Mouse (Mus musculus) thymus, postnatal 4 days (tissue): Measurements from ENCODE around the gene Slc25a12.

ENCODE experiments used
- DNase-seq: peaks from one replicate; pipeline ENCODE4 v3.0.0; 2021

Gene Slc25a12

DNA sequence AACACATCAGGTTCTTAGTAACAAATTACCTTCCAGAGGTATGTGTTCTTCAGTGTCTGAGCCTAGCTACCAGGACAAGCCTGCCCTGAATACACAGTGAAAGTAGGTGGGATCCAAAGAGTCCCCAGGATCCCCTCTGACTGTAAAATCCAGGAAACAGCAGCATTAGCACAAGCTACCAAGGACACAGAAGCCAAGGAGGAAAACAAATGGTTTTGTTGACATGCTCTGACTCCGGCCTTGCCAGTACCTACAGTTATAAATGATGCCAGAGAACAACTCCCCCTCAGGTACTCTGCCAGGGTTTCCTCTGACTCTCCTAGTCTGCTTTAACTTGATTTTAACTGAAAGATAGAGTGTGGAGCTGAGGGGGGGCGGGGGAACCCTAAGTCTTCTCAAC lies 18.0 kb downstream of the Slc25a12 start:
- DNase-seq: no peak

DNA sequence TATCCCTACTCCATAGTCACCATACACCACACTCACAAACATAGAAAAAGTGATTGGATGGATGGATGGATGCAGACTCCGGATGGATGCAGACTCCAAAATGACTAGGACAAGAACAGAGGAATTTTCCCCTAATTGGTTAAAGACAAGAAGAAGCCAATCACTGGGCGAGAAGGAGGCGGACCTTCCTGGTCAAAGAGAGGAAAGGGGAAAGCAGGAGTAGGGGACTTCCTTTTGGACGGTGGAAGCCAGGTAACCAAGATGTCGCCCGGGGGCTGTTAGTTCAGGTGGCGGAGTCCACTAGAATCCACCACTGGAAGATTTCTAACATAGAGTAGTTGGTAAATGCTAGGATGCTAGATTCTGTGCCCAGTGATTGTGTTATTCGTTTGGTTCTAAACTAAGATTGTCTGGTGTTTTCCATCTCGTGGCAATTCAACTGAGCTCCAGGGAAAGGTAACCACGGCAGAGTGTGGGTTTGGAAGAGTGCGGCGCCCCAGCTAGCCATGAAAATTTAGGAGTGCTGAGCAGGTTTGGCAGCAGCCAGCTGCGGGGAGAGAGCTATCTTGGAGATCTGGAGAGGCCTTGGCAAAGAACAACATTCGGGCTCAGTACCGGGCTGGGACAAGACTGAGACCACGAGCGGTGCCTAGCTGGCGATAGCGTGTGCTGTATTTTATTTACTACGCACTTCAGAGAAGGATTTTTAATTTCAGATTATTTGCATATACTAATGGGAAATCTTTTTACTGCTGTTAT lies 19.6 kb downstream of the Slc25a12 start:
- no peak for DNase-seq

DNA sequence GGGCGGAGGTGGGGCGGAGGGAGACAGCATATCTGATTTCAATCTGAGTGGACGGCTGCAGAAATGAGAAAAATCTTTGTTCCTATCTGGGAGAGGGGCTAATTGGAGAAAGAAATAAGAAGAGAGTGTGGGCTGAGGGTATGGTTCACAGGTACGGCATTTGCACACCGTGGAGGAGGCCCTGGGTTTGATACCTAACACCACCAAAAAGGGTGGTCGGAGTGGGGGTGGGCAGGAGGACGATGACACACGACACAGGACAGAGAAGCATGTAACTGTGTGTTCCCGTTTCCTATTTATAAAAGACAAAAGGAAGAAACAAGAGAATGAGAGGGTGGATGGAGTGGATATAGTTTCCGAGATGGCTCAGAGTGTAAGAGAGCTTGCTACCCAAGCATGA lies 20.4 kb downstream of the Slc25a12 start:
- DNase-seq: no peak

DNA sequence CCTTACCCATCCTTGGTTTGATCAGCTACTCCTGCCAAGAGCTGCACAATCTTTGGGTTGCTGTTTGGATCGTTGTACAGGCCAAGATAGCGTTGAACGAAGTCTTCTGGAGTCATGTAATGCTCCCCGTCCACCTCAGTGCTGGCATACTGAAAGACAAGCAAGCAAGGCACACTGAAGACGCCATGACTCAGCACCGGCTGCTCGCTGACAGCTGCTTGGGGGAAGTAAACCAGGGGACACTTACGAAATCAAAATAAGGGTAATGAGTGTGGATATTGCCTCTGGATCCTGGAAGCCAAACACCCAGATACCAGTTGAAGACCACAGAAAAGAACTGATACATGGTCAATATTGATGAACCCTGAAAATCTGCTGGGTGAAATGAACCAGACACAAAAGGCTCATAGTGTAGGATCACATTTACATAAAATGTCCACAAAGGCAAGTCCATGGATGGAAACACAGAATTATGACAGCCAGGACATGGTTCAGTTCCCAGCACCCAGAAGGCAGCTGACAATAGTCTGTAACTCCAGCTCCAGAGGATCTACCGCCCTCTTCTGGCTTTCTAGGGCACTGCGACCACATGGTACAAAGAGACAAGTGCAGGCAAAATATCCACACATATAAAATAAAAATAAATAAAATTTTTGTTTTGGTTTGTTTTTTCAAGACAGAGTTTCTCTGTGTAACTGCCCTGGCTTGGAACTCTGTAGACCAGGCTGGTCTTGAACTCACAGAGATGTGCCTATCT lies 23.5 kb downstream of the Slc25a12 start:
- no peak for DNase-seq

DNA sequence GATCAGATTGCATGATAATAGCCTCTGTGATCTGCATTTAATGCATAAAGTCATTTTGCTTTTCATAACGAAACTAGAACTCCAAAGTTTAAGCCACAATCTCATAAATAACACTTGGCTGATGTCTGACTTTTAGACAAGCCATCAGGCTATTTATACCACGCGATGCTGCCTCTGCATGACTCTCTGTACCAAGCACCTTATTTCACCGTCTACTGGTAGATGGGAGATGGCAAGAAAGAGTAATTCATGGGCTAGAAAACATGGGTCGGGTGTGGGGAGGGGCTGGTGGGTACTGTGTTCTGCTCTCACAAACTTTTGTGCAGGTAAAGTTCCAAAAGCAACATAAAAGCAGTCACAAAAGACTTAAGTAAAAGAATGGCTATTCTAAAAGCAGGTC lies 27.4 kb downstream of the Slc25a12 start:
- no peak for DNase-seq

DNA sequence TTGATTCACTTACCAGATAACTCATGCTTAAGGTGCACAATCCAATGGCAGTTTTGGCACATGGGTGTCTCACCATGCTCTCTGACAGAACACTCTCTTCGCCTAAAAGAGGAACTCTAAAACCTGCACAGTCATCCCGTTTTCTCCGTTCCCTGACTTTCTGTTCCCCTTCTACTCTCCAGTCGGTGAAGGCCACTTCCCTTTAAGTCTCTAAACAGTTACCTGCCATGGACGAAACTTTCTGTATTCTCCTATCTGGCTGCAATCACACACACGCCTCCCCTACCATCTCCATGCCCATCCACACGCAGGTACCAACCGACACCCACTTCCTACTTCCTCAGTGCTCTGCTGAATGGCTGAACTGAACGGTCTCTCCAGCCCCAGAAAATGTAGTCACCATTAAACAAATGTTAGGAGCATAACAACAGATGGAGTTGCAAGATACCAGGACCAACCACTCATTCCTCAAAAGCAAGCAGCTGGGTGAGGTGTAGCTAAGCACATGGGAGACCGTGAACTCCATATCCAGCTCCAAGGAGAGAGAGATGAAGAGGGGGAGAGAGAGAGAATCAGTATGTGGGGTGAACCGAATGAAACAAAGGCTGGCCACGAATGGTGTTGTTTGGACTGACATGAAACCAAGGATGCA lies 29.3 kb downstream of the Slc25a12 start:
- DNase-seq: no peak

DNA sequence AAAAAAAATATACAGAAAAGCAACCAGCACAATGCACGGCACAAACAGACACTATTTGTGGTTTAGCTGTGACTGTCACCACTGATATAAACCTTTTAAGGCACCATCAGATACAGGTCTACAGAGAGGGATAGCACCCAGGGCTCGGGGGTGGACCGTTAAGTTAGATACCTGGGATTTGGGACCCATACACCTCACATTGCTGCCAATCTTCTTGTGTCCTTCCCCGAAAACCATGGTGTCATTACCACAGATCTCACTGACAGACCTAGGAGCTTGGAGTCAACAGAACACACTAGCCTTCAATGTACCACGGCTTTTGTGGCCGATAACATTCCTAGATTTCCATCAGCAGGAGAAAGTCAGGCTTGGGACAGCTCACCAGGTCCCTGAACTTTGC lies 30.9 kb downstream of the Slc25a12 start:
- no peak for DNase-seq

DNA sequence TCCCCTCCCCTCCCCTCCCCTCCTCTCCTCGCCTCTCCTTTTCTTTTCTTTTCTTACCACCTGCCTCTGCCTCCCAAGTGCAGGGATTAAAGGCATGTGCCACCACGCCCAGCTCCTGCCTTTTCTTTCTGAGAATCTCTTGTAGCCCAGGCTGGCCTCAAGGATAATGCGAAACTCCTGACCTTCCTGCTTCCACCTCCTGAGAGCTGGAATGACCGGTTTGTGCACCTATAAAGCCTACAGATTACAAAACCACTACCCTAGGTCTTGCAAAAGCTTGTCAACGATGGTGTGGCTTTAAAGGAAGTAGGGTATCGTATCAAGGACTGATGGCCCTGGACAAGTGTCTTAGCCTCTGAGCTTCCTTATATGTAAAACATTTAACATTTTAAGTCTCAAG lies 31.3 kb downstream of the Slc25a12 start:
- no peak for DNase-seq

DNA sequence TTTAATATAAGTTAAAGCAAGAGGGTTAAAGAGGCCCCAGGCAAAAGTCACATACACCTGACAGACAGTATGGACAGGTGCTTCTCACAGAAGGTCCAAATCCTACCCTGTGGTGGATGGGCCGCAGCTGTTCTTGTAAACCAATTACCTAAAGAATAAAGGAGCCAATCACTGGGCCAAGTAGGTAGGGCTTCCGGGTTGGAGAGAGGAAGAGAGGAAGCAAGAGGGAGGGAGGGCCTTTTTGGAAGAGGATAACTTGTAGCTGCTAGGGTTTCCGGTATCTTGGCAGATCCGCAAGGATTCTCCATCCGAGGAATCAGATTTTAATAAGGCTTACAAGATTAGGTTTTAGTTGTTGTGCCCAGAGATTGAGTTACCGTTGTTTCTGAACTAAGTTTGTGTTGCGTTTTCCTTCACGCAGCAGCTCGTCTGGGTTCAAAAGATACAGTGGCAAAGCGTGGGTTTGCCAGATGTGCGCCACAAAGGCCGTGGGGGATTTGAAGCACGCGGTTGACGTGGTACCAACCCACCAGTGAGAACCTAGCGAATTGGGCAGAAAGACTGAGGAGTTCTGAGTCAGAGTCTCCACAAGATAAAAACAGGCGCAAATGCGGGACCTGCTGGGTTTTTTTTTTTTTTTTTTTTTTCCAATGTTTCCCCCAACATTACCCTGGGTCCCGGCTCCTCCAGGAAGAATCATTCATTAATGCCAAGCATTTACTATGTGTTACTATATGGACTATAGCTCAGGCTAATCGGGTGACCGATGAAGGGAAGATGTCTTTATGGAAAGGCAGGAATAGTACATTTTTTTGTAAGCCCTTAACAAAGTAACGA lies 33.3 kb downstream of the Slc25a12 start:
- no peak for DNase-seq

DNA sequence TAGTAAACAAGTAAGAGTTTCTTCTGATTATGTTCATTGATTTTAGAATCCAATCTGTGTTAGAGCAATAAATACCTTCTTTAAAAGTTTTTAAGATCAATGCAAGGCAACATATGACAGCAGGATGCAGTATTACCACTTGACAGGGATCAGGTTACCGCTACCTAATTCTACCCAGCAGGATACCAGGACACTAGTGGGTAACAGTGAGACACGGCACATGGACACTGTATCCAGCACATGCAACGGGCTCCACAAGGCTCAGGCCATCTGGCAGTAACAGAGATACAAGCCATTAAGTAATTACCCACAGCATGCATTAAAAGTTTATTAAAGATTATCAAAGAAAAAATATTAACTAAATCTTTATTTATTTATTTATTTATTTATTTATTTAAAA lies 37.8 kb downstream of the Slc25a12 start:
- DNase-seq: no peak

DNA sequence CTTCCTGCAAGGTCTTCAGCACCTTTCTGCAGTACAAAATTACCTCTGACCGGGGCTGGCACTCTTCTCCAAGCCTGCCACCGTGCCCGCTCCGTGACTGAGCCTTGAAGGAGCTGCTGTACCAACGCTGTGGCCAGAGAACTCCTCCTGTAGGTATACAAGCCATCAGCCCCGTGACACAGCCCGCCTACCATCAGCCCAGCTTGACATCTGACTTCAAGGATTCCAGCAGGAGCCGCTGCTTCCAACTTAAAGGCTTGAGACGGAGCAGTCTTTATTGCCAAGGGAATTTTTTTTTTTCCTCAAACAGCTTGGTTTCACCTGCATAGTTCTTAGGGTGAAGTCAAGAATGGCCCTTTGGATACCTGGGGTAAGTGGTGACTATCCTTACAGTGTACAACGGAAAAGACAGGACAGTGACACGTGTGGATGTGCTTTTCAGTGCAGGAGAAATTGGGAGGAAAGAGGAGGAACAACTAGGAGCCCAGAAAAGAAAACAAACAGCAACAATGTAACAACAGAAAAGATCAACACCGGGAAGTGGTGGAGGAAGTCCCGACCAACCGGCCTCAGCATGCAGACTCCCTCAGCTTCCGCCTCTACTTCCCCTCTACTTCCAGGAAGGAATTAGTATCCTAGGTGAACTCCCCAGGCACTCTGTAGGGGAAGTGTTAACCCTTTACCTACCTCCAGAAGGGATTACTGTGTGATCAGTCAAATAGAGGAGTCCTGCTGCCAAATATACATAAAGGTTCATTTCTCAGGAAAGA lies 39.0 kb downstream of the Slc25a12 start:
- DNase-seq: no peak

DNA sequence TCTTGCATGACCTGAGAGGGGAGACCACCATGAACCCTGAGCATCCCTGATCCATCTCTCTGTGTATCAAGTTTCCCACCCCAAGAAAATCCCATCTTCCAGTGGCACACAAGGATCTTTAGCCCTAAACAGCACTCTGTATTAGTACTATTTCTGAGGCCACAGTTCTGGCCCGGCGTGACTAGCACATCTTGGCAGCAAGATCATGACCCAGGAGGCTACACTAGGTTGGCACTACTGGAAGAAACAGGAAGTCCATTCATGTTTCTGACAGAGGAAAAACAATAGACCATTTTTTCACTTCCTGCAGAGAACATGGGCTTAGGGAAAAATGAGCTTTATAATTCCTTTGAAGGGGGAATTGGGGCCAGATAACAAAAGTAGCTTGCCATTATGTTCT lies 39.8 kb downstream of the Slc25a12 start:
- DNase-seq: no peak

DNA sequence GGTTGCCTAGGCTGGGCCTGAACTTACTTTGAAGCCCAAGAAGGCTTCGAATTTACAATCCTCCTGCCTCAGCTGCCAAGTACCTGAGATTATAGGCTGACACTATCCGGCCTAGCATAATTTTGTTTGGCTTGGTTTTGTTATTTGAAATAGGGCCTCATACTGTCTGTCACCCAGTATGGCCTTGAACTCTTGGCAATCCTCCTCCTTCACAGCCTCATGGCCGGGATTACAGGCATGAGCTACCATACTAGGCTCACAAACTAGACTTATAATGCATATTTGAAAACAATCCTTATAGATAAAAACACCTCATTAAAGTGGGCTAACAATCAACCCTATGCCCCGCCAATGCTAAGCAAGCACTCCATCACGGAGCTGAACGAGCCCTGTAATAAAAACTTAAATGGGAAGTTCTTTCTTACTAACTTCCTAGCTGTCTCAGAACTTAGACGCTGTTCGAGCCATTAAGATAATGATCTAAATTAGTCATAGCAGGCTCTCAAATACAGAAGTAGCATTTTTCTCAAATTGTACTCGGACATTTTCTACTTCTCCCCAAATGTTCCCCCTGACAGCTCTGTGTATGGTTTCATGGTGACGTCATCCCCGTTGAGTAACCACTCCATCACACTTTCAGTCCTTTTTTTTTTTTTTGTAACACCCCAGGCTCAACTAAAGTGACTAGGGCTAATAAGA lies 40.6 kb downstream of the Slc25a12 start:
- DNase-seq: no peak

DNA sequence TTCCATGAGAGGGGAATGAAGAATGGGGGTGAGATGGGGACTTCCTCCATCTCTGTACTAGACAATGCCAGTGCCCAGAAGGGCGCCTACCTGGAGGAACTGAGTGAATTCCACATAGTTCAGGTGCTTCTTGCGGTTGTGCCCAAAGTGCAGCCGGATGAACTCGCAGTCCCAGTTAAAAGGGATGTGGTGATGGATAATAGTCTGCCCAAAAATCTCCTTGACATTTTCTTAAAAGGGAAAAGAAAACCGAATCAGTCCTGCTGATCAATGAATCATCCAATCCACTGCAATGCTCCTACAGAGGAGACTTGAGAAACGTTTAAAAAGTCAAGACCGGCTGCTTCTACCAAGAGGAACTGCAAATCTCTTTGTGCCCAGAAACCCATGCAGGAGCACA lies 43.7 kb downstream of the Slc25a12 start:
- no peak for DNase-seq

DNA sequence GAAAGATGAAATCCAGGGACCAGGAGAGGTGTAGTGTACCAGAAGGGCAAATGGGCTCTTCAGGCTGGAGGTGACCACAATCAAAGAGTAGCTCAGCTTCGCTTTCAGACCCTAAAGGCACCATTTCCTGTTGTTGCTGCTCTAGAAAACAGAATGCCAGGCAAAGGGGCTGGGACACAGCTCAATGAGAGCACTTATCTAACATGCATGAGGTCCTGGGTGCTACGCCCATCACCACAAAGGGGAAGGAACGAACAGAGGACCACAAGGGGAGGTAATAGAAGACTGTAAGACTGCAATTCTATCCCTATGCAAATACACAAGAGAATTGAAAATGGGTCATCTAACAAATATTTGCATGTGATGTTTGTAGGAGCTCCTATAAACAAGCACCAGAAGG lies 46.1 kb downstream of the Slc25a12 start:
- DNase-seq: no peak

DNA sequence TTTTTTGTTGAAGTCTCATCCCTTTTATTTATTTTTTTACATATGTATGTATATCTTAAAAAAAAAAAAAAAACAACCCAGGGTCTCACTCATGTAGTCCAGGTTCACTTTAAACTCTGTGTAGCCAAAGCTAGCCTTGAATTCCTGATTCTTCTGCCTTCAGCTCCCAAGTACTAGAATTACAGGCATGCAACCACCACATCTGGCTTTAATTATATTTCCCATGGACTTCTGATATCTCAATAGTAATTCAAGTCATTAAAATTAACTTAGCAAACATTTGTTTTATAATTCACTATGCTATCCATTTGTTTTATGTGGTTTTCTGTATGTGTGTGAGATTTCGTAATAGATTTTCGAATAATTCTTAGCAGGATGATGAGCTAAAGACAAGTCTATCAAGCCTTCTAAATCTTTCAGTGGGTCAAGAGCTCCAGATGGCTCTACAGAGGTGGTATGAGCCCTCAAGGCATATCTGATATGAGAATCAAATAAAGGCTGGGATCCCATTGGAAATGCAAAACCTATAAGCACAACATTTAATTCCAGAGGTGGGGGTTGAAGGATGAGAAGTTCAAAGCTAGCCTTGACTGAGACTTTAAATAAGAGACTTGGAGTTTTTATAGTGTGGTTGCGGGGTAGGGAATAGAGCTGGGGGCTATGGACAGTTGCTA lies 51.3 kb downstream of the Slc25a12 start:
- DNase-seq: no peak

DNA sequence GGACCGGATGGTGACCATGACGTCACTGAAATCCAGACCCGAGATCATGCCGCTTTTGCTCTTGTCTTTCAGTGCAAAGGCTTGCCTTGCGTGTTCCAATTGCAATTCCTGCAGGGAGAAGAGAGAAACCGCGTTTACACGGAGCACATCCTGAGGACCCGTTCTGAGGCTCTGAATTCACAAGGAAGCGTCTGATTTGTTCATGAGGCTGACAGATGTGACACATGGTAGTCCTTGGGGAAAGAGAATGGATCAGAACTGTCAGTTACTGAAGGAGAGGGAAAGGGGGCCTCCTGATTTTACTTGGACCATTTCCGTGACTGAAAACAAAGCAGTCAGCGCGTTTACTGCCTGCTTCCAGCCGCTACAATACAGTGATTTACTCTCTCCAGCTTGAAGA lies 52.5 kb downstream of the Slc25a12 start:
- DNase-seq: no peak

DNA sequence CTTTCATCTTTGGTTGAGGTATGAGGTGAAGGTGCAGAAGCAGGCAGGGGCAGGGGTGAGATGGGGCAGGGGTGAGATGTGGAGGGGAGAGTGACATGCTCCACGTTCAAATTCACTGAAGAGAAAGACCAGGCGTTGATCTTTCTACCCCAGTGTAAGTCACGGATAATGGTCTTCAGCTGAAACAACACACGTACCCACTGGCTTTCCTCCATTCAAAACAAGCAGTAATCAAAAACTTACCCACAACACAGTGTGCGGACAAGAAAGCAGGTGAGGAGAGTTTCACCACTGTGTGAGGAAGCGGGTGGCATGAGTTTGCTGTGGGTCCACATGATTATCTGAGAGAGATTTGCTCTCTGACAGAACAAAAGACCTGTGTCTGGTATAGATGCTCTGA lies 53.5 kb downstream of the Slc25a12 start:
- DNase-seq: no peak

DNA sequence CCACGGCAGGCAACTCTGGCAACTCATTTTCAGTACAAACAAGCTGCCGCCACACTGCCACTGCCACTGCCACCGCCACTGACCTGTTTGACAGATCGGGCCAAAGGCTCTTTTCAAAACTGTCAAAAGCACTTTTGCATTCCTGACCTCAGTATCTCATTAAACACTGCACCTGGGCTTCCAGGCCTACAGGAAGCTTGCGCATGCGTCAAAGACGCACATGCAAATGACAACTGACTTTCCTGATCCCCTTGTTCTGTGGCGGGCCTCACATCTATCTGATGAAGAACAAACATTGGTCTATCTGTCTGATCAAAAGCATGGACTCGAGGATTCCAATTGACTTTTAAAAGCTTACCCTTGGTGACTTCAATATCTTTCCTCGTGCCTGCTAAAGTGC lies 55.5 kb downstream of the Slc25a12 start:
- no peak for DNase-seq

DNA sequence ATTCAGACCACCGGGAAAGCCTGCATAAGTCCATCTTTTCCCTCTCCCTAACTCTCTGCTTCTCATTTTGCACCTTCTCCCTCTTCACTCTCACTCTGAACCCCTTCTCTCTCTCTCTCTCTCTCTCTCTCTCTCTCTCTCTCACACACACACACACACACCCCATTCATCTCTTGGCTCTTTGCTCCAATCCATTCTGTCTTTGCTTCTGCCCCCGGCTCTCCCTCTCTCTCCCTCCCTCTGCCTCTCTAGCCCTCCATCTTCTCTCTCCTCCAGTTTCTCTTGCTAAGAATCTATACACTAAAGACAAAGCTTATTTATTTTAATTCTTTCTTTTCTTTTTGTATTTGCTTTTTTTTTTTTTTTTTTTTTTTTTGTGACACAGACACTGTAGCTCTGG lies 57.8 kb downstream of the Slc25a12 start:
- no peak for DNase-seq

DNA sequence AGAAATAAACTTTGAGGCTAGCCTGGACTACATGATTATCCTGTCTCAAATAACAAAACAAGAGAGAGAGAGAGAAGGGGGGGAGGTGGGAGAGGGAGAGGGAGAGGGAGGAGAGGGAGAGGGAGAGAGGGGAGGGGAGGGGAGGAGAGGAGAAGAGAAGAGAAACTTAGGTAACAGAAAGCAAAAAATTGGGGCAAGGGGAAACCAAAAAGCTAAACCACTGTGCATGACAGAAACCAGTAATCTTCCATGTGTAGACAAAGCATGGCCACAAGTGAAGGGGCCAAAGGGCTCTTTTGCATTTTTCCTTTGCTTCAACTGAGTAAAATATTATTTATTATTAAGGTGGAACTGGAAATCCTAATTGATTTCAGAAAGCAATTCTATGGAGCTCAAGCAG lies 61.2 kb downstream of the Slc25a12 start:
- DNase-seq: no peak
